Mouse (Mus musculus) stomach, postnatal 0 days (tissue): ENCODE measurements around the gene Tmed8. TPM values are rescaled to one million over a fixed set of nuclear protein-coding genes. Genes with fewer than 3 reads are reported as not detected.
A peak's percentile ranks its signal among the peaks of the same experiment; 100 is the strongest.

Experiments
- ATAC-seq: fragments of 200-750 bp; cut with Nextera tagmentation; 2 replicates; pipeline ENCODE4 v1.8.0; 2017; ENCODE audit not compliant: low FRiP score, low TSS enrichment
- DNase-seq: peaks from one replicate; pipeline ENCODE4 v3.0.0-alpha.2; 2016; ENCODE audit warnings: low spot score
- H3K27ac ChIP-seq: fragments of 300-500 bp; sonication (generic); replicated peaks from 2 replicates; pipeline ENCODE4 v1.5.1; 2014; ENCODE audit warnings: mild to moderate bottlenecking, control low read depth
- H3K27me3 ChIP-seq: fragments of 300-500 bp; sonication (generic); 2 replicates; pipeline ENCODE4 v1.6.1; 2014; ENCODE audit warnings: low read length; ENCODE audit not compliant: control insufficient read depth, insufficient read depth
- H3K36me3 ChIP-seq: fragments of 300-500 bp; sonication (generic); 2 replicates; pipeline ENCODE4 v1.6.1; 2014; ENCODE audit warnings: low read length, mixed read lengths; ENCODE audit not compliant: control insufficient read depth, insufficient read depth
- H3K4me1 ChIP-seq: fragments of 300-500 bp; sonication (generic); replicated peaks from 2 replicates; pipeline ENCODE4 v1.6.1; 2014; ENCODE audit warnings: antibody characterized with exemption; ENCODE audit not compliant: control insufficient read depth, insufficient read depth
- H3K4me2 ChIP-seq: fragments of 300-500 bp; sonication (generic); replicated peaks from 2 replicates; pipeline ENCODE4 v1.6.1; 2014; ENCODE audit warnings: low read depth, mild to moderate bottlenecking, control low read depth, moderate library complexity
- H3K4me3 ChIP-seq: fragments of 300-500 bp; sonication (generic); 2 replicates; pipeline ENCODE4 v1.5.1; 2014; ENCODE audit warnings: low read depth, low read length, control low read depth
- H3K9ac ChIP-seq: fragments of 300-500 bp; sonication (generic); 2 replicates; pipeline ENCODE4 v1.6.1; 2014; ENCODE audit warnings: mild to moderate bottlenecking, low read length, control low read depth, mixed read lengths
- H3K9me3 ChIP-seq: fragments of 300-500 bp; sonication (generic); 2 replicates; pipeline ENCODE4 v1.6.1; 2016; ENCODE audit warnings: low read length; ENCODE audit not compliant: control insufficient read depth
- CTCF ChIP-seq: IDR thresholded peaks from 2 replicates; pipeline ENCODE4 v1.5.1; 2016; ENCODE audit warnings: antibody characterized with exemption, low read depth, mild to moderate bottlenecking, moderate library complexity
- EP300 ChIP-seq: optimal IDR thresholded peaks from 2 replicates; pipeline ENCODE3; 2016; ENCODE audit warnings: antibody characterized with exemption
- WGBS: fragments of 180-500 bp; shearing (Covaris S2); extraction: QIAGEN DNeasy Blood & Tissue Kit; methylation state at CpG from one replicate; pipeline ENCODE4 v1.1.7; 2014; 5-methylcytosine and 5-hydroxymethylcytosine counted together
- polyA plus RNA-seq: library from polyadenylated mRNA; unstranded; fragments of >200 nt; fragmentation: Nextera tagmentation; extraction: Ambion mirVana; gene quantifications from 2 replicates; pipeline ENCODE4 v1.2.1, GENCODE M21; 2015

The Tmed8 gene
- polyA plus RNA-seq, 1 experiment from 2014 or later, result 1.1 TPM

DNA sequence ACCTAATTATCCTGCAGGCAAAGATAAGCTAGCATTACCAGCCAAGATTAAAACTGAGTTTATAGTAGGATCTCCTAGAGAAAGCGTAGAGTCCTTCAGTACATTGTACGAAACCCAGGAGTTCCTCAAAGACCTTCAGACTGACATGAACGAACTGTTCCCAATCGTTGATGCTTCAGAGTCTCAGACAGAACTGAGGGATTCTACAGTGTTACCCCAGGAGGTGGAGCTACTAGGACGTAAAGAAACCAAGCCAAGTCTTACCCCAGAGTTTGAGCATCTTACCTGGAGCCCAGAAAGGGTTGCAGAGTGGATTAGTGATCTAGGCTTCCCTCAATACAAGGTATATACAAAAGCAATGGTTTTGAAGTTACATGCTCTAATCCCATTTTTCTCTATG lies 1.4 kb upstream of the Tmed8 start:
- Histone ChIP-seq H3K9ac (no peak overlapping the region), H3K9me3 (no peaks in the 10 kb centered on the region), H3K36me3 (no peaks in the 10 kb centered on the region), H3K4me3 (no peak overlapping the region), H3K27me3 (no peaks in the 10 kb centered on the region), H3K27ac (no peak overlapping the region), H3K4me1 (no peaks in the 10 kb centered on the region), H3K4me2 (no peak overlapping the region)
- TF ChIP-seq CTCF (peak; percentile 48), EP300 (no peak)
- ATAC-seq, result no peak
- DNase-seq, result no peak
- WGBS, result 57% methylated on average over 5 of the region's 5 CpGs

- Histone ChIP-seq H3K4me2 (peak within 1 kb of the TSS; percentile 97), H3K36me3 (no peaks in the 10 kb centered on the region), H3K4me1 (no peaks in the 10 kb centered on the region), H3K27me3 (no peaks in the 10 kb centered on the region), H3K27ac (peak within 1 kb of the TSS; percentile 67), H3K9me3 (no peaks in the 10 kb centered on the region), H3K9ac (peak within 1 kb of the TSS; percentile 94), H3K4me3 (peak within 1 kb of the TSS; percentile 90)
- ATAC-seq (peak; percentile 62), DNase-seq (peak; percentile 38)
- no peak for TF ChIP-seq EP300
- TF ChIP-seq CTCF, result no peak
- WGBS, result under 1% methylated on average over 34 of the region's 38 CpGs
Measured at GRCm38 (mm10) chr12:87199206-87199972, 865 bp downstream of the Tmed8 start, which contains the start of gene Samd15. Gene Samd15 (plus strand): TSS chr12:87199723.

GRCm38 (mm10) chr12:87198792-87199191 lies 1.5 kb downstream of the Tmed8 start:
- Histone ChIP-seq H3K27ac (no peak overlapping the region), H3K4me3 (peak overlapping the region; percentile 90), H3K36me3 (no peaks in the 10 kb centered on the region), H3K4me2 (peak overlapping the region; percentile 97), H3K9ac (no peak overlapping the region), H3K27me3 (no peaks in the 10 kb centered on the region), H3K4me1 (no peaks in the 10 kb centered on the region), H3K9me3 (no peaks in the 10 kb centered on the region)
- WGBS, result 60% methylated on average over 6 of the region's 6 CpGs
- ATAC-seq, result no peak
- DNase-seq, result no peak
- TF ChIP-seq EP300 (no peak), CTCF (no peak)

GRCm38 (mm10) chr12:87196310-87196709 lies 3.9 kb downstream of the Tmed8 start:
- H3K4me1 ChIP-seq, result no peaks in the 10 kb centered on the region
- H3K9me3 ChIP-seq, result no peaks in the 10 kb centered on the region
- TF ChIP-seq EP300 (no peak), CTCF (no peak)
- DNase-seq (no peak), ATAC-seq (no peak)
- no peak overlapping the region for H3K9ac ChIP-seq
- no peak overlapping the region for H3K27ac ChIP-seq
- no peaks in the 10 kb centered on the region for H3K27me3 ChIP-seq
- H3K36me3 ChIP-seq, result no peaks in the 10 kb centered on the region
- H3K4me2 ChIP-seq, result no peak overlapping the region
- H3K4me3 ChIP-seq, result no peak overlapping the region

DNA sequence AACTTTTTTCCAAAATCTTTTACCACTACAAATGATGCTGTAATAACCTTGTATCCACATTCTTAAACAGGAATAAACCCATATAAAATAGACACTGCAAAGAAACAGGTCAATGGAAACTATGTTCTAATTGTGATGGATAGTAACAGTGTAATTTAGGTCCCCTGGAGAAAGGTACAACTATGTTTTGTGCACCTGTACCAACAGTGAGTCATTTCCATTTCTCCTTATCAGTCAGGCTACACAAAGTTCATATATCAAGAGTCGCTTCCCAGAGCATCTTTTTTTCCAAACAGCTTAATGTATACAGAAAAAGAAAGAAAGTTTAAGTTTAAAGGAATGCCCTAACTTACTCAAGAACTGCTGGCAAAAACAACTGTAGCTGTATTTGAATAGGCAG lies 5.2 kb downstream of the Tmed8 start:
- H3K36me3 ChIP-seq, result no peaks in the 10 kb centered on the region
- H3K9me3 ChIP-seq, result no peaks in the 10 kb centered on the region
- H3K4me2 ChIP-seq, result no peak overlapping the region
- WGBS, result 35% methylated on average over 1 of the region's 1 CpGs
- no peak for TF ChIP-seq EP300
- TF ChIP-seq CTCF, result no peak
- H3K4me1 ChIP-seq, result no peaks in the 10 kb centered on the region
- no peak overlapping the region for H3K9ac ChIP-seq
- ATAC-seq, result no peak
- H3K4me3 ChIP-seq, result no peak overlapping the region
- no peaks in the 10 kb centered on the region for H3K27me3 ChIP-seq
- H3K27ac ChIP-seq, result no peak overlapping the region
- no peak for DNase-seq

DNA sequence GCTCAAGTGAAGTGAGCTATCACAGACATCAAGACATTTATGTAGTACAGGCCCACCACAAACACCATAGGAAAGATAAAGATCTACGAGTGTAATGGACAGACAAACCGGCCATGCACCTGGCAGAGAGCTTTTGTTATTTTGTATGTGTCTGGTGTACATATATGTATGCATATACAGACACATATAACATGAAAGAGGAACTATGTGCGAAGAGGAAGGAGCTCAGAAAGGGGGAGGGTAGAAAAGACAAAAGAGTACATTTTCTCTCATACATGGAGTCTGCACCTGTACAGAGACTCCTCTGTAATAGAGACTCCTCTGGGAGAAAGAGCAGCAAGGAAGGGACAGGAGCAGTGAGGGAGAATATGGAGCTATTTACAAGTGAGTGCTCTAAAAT lies 7.2 kb downstream of the Tmed8 start:
- Histone ChIP-seq H3K27ac (no peak overlapping the region), H3K4me2 (no peak overlapping the region), H3K9me3 (no peaks in the 10 kb centered on the region), H3K9ac (no peak overlapping the region), H3K36me3 (no peaks in the 10 kb centered on the region), H3K4me1 (no peaks in the 10 kb centered on the region), H3K4me3 (no peak overlapping the region), H3K27me3 (no peaks in the 10 kb centered on the region)
- ATAC-seq, result no peak
- 83% methylated on average over 3 of the region's 3 CpGs for WGBS
- DNase-seq, result no peak
- no peak for TF ChIP-seq CTCF
- TF ChIP-seq EP300, result no peak
